Mouse (Mus musculus) cortical plate, adult 2 months (tissue): ENCODE data around the gene Stub1.

Experiments used
- CTCF ChIP-seq: fragments of 200-500 bp; IDR thresholded peaks from 2 replicates; pipeline ENCODE4 v1.5.1; 2011; ENCODE audit warnings: mild to moderate bottlenecking, control low read depth, low read length; ENCODE audit not compliant: insufficient read depth; ENCODE audit errors: extremely low read depth
- POLR2A ChIP-seq: fragments of 200-500 bp; IDR thresholded peaks from 2 replicates; pipeline ENCODE4 v1.6.1; 2011; ENCODE audit warnings: mild to moderate bottlenecking, low read length, control low read depth; ENCODE audit not compliant: insufficient read depth; ENCODE audit errors: extremely low read depth

GRCm38 (mm10) chr17:25791320-25791842 is 41.8 kb downstream of the Stub1 start:
- no peak for TF ChIP-seq CTCF
- no peak for TF ChIP-seq POLR2A
